Mouse (Mus musculus): ENCODE measurements at regions not wholly inside any gene's neighbourhood (a gene's known extent, or its start where the extent isn't known, plus 50 kb on each side); places are given as distances from the start of the nearest gene placed in this dataset.

DNA sequence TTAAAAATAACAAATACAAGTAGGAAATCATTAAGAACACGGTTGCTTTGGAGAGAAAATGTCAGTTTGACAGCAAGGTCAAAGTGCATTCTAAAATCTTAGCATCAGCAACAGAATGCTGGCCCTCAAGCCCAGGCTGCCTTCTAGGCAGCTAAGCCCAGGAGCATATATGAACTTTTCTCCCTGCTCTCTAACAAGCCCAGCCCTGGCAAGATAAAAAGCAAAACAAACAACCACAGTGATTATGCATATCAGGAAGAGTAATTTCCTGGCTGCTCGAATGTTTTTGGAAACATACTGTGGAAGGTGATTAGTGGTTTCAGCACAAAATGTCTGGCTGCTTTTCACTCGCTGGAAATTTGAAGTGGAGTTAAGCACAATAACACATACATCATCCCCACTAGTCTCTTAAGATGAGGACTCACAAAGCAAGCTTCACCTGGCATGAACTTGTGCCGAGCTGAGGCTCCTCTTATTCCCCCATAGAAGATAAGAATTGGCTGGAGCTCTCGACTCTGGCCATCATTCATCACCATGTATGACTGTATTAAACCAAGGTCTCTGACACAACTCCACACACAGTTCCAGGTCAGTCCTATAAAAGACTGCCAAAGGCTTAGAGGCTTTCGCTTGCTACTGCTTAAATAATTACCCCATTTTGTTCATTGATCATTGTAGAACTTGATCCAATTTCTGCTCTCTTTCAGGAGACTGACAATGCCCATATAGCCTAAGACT, 574.0 kb downstream of the Rps29 start:
- no peak for ATAC-seq (ENCODE audit: poor library complexity, severe bottlenecking)

DNA sequence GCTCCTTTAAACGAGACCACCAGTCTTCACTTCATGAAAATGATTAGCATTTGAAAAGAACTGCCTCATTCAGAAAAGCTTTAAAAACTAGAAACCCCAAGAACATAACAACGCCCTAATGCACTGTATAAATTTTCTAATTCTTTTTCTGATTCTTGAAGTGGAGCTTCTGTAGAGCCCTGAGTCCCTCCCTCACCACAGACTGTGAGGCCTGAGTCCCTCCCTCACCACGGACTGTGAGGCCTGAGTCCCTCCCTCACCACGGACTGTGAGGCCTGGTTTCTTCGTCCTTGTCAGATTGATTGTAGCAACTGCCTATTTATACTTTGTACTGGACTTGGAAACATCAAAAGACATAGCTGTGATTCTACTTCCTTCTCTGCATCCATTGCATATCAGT, 579.1 kb downstream of the Rps29 start:
- no peak for ATAC-seq (ENCODE audit: poor library complexity, severe bottlenecking)

DNA sequence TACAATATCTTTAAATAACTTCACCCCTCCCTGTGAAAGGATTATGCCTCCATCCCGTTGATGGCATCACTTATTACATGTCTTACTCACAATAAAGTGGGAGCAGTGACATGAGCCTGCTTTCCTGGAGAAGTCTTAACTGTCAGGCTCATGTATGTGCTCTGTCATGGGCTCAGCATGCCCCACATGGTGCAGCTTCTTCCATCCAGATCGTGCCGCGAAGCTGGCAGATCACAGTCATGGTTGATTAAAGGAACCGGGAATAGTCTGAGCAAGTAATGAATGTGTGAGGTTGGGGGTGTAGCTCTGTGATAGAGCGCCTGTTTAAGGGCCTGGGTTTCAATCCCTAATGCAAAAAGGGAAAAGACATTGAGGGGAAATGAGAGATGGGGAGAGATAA, 581.5 kb downstream of the Rps29 start:
- no peak for ATAC-seq (ENCODE audit: poor library complexity, severe bottlenecking)

DNA sequence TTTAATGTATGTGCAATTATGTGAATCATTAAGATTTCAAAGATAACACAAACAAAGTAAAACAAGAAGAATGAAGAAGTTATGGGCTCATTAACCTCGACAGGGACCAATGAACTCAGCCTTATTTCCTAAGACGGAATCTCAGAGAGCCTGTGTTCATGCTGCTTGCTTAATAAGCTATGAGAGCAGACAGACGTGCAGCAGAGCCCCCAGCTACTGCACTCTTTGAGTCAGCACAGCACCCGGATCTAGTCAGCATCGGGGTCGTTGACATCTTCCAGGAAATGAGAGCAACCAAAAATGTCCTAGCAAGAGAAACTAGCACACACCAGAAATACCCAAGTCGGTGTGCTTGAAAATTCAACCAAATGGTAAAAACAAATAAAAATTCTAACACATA, 582.1 kb downstream of the Rps29 start:
- ATAC-seq (ENCODE audit: poor library complexity, severe bottlenecking), result no peak

DNA sequence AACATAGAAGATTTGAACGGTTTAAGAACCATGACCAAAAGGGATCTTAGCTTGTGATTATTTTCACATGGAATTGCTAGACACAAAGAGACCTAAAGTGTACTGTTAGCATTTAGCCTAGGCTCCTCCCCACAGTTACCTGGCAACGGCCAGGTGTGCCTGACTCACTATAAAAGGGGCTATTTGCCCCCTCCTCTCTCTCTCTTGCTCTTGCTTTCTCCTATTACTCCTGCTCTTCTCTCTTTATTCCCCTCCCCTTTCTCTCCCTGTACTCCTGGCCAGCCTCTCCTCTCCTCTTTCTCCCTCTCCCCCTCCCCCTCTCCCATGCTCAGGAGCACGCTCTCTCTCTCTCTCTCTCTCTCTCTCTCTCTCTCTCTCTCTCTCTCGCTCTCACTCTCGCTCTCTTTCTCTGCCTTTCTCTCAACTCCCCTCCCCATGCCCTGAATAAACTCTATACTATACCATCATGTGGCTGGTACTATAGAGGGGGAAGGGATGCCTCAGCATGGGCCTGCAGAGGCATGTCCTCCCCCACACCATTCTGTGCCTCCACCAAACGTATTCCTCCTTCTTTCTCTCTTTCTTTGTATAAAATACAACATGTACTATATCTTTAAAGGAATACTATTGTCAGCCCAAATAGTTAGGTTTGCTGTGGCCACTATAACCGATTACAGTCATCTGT, 603.9 kb downstream of the Rps29 start:
- ATAC-seq (ENCODE audit: poor library complexity, severe bottlenecking), result no peak

DNA sequence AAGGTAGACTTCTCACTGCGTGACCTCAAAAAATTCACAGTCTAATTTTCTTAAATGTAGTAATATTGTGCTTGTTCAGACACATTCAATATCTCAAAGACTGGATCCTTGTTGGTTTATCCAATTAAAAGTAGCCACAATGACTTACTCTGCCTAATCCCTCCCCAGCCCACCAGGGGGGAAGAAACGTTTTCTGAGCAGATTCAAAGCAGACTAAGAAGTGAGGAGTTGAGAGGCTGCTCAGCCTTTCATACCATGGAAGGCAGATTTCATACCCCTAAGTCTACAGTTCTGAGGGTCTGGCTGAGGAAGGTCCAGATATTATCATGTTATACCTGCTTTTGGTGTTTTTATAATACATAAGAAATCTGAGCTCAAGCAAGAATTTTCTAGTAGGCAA, 604.7 kb downstream of the Rps29 start:
- no peak for ATAC-seq (ENCODE audit: poor library complexity, severe bottlenecking)

DNA sequence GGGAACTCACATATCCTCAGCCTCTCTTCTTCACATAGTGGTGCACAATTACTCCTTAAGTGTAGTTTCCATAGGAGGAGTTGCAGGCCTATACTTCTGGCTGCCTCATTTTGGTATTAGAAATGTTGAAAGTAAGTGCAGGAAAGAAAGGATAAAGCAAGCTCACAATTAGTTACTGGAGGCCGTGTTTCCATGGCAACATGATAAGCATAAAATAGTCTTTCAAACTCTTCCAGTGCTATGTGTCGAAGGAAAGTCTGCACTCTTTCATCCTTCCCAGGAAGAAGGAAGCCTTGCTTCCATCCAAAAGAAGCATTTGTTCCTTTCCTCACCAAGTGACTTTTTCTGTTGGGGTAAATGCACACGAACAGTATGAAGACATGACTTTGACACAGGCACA, 617.2 kb downstream of the Rps29 start:
- no peak for ATAC-seq (ENCODE audit: poor library complexity, severe bottlenecking)

DNA sequence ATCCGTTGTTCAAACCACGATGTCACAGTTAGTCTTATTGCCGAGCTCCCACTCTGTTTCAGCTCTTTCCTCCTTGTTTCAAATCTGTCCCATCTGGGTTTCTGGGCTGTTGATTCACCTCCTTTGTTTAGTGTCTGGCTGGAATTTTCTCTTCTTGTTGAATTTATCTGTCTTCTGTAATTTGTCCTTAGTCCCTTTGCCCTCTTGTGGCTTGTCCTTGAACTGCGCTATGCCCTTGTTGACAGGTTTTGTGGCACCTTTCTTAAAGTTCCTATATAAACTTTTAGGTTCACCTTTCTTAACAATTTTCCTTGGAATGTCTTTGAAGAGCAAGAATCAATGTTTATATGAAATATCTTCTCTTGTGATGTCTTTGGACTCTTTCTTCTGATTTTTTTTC, 658.2 kb downstream of the Rps29 start:
- ATAC-seq (ENCODE audit: poor library complexity, severe bottlenecking), result no peak

DNA sequence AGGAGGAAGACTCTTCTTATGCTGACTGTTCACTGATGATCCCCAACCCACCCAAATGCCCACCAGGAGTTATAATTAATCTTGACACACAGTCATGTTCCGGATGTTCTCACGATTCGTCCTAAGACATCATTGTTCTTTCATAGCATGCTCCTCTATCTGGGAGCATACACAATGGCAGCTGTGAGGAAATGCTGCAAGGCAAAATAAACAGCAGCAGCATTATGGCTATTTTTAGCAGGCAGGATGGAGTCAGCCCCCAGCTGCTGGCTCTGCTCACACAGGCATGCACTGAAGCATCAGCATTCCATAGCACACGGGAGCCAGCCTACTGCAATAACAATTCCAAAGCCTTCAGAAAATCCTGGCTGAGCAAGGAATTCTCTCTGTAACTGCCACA, 696.0 kb downstream of the Rps29 start:
- no peak for ATAC-seq (ENCODE audit: poor library complexity, severe bottlenecking)

DNA sequence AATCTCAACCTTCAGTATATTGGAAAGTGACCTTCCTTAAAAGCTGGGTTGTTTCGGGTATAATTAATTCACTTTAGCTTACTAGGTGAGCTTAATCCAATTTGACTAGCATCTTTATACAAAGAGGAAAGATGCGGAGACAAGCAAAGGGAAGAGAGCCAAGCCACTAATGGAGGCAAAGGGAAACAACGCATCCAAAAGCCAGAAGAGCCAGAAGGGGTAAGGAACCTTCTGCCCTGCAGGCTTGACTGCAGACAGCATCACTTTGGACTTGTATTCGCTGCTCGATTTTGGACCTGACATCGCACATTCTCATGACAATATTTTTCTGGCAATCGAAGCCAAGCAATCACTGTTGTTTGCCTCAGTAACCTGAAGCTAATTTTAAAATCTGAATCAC, 700.8 kb downstream of the Rps29 start:
- ATAC-seq (ENCODE audit: poor library complexity, severe bottlenecking), result no peak

DNA sequence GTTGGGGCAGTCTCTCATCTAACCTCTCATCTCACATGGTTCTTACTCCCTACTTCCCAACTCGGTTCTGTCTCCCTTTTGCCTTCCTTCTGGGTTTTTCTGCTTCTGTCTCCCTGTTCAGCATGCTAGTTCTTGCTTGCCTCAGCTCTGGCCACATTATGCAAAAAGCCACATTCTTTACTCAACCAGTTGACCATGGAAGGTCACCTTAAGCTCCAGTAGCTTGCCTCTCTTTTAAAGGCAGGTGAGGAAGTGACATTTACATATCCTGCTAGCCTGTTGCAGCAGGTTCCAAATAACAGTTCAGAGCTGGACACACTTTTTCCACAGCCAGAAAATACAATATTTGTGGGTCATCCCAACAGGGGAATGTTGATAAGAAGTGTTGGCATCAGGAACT, 732.4 kb downstream of the Rps29 start:
- ATAC-seq (ENCODE audit: poor library complexity, severe bottlenecking), result no peak

DNA sequence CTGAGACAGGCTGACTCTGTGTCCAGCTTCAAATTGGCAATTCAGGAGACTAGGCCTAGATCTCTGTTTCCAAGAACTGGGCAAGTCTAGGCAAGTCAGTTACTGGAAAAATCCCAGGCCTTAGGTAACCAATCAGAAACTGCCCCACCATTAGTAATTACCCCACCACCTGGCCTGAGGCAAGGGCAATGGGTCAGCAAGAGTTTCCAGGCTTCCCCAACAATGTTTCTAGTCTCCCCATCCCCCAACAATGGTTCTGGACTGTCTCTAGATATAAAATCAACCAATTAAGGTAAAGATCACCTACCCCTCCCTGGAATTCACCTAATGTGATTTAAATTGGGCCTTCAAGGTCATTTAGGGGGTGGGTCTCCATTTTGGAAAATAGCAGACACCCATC, 734.0 kb downstream of the Rps29 start:
- ATAC-seq (ENCODE audit: poor library complexity, severe bottlenecking), result no peak
